Mouse (Mus musculus) midbrain, embryonic 12.5 days (tissue): Measurements from ENCODE around the gene AK157302. TPM values are rescaled to one million over a fixed set of nuclear protein-coding genes. Genes with fewer than 3 reads are reported as not detected.

Experiments
- microRNA counts: library from miRNA; unstranded; fragments of <30 nt; microRNA quantifications from one replicate; lab custom pipeline; 2017
- microRNA-seq: library from miRNA; unstranded; fragments of <30 nt; microRNA quantifications from one replicate; pipeline ENCODE4, GENCODE M21; 2017
- polyA plus RNA-seq: library from polyadenylated mRNA; unstranded; fragments of >200 nt; fragmentation: Nextera tagmentation; extraction: Ambion mirVana; gene quantifications from 2 replicates; pipeline ENCODE4 v1.2.1, GENCODE M21; 2016

The AK157302 gene
- polyA plus RNA-seq, 1 experiment from 2014 or later: 0.47 TPM

MicroRNAs encoded within 50 kb of the gene (microRNA counts, 519-probe panel; counts per million panel counts)
- microRNA mmu-miR-1896 (lab: Ali Mortazavi, UCI): 4,264 counts per million, percentile 27 among the panel's probes with 10 or more counts

Small RNA genes within 50 kb of the gene (microRNA-seq; reads per million reads assigned to microRNA genes)
- gene Mir1896: not detected

Other genes starting within 250 kb of the AK157302 start
- gene Gpx5, start 202.5 kb upstream of the AK157302 start, polyA plus RNA-seq: not detected in 2 replicates
- gene Gpx6, start 183.1 kb upstream of the AK157302 start, polyA plus RNA-seq: not detected in 2 replicates
- gene Olfr1367, start 148.3 kb upstream of the AK157302 start, polyA plus RNA-seq: not detected in 2 replicates
- 20.3 and 20.7 TPM in 2 replicates for gene Zscan12, start 132.4 kb upstream of the AK157302 start, polyA plus RNA-seq
- gene Zkscan3, start 92.5 kb upstream of the AK157302 start, polyA plus RNA-seq: 99.0 and 100 TPM in 2 replicates
- 5.1 and 6.8 TPM in 2 replicates for gene Pgbd1, start 54.2 kb upstream of the AK157302 start, polyA plus RNA-seq
- 24.4 and 24.6 TPM in 2 replicates for gene Zscan26, start 41.5 kb upstream of the AK157302 start, polyA plus RNA-seq
- gene Nkapl, start 26.7 kb upstream of the AK157302 start, polyA plus RNA-seq: 2.5 and 2.9 TPM in 2 replicates
- 6.8 and 7.4 TPM in 2 replicates for gene Zkscan4, start 16.3 kb upstream of the AK157302 start, polyA plus RNA-seq
- gene Gm10065, start 15.8 kb upstream of the AK157302 start, polyA plus RNA-seq: not detected in 2 replicates
- gene Gm11273, start 6.2 kb downstream of the AK157302 start, polyA plus RNA-seq: 3.2 and 4.4 TPM in 2 replicates
- 8.9 and 9.2 TPM in 2 replicates for gene Zkscan8, start 35.9 kb downstream of the AK157302 start, polyA plus RNA-seq
- 0.21 and 0.22 TPM in 2 replicates for gene Olfr1366, start 47.6 kb downstream of the AK157302 start, polyA plus RNA-seq
- not detected in 2 replicates for gene Olfr1535, start 64.7 kb downstream of the AK157302 start, polyA plus RNA-seq
- not detected in 2 replicates for gene Olfr1364, start 86.5 kb downstream of the AK157302 start, polyA plus RNA-seq
- gene Olfr1362, start 118.8 kb downstream of the AK157302 start, polyA plus RNA-seq: not detected in 2 replicates
- gene Olfr11, start 147.3 kb downstream of the AK157302 start, polyA plus RNA-seq: not detected in 2 replicates
- not detected in 2 replicates for gene Olfr1361, start 168.2 kb downstream of the AK157302 start, polyA plus RNA-seq
- not detected in 2 replicates for gene Olfr1360, start 182.2 kb downstream of the AK157302 start, polyA plus RNA-seq
- gene Olfr1359, start 202.9 kb downstream of the AK157302 start, polyA plus RNA-seq: not detected in 2 replicates
- gene Hist1h2bl, start 220.9 kb downstream of the AK157302 start, polyA plus RNA-seq: 2.2 and 3.1 TPM in 2 replicates
- 21.4 and 30.7 TPM in 2 replicates for gene Hist1h2ai, start 221.2 kb downstream of the AK157302 start, polyA plus RNA-seq
- gene Hist1h3h, start 222.4 kb downstream of the AK157302 start, polyA plus RNA-seq: 6.0 and 10.1 TPM in 2 replicates
- 5.8 TPM in 2 replicates for gene Hist1h2bm, start 226.8 kb downstream of the AK157302 start, polyA plus RNA-seq
- 0.97 and 1.4 TPM in 2 replicates for gene Hist1h4j, start 239.8 kb downstream of the AK157302 start, polyA plus RNA-seq